Mouse (Mus musculus): ENCODE measurements at regions not wholly inside any gene's neighbourhood (a gene's known extent, or its start where the extent isn't known, plus 50 kb on each side); places are given as distances from the start of the nearest gene placed in this dataset.

DNA sequence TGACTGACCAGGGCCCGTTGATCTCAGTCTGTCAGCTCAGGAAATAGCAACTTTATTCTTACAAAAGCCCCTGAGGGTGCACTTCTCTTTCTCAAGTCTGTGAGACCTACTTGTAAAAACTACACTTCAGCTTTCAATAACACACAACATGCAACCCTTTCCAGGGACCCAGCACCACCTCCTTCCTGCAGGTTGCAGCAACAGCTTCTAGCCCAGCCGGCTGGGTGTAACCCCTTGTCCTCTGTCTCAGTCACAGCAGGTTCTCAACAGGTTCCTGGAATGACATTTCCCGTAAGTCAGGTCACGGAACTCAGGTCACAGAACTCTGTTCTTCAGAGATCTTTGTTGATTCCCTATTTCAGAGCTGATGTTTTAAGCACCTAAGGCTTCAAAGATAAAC is 558.5 kb upstream of the Camk1g start:
- TF ChIP-seq POLR2A (IDR thresholded peaks at IDR 0.05; ENCODE audit: insufficient read length, low read depth) (no peak), TCF12 (IDR thresholded peaks at IDR 0.05; ENCODE audit: insufficient read depth, poor library complexity, severe bottlenecking) (no peak), MYOG (IDR thresholded peaks at IDR 0.05; ENCODE audit: control insufficient read depth in 1 of 3, insufficient read depth in 1 of 3, insufficient read length in 2 of 3, low read depth in 2 of 3) (no peak)

Measured in myocyte (in vitro differentiated cells).